Mouse (Mus musculus) CH12F3 (cell line): Measurements from ENCODE around the gene Nsl1.

Experiments used
- in situ Hi-C: fragments of 300-500 bp; cut with MboI; formaldehyde crosslinking; loops from 2 replicates; pipeline ENCODE4 v1.14.3; 2020; ENCODE audit warnings: low sequenced_read_pairs

Gene Nsl1

DNA sequence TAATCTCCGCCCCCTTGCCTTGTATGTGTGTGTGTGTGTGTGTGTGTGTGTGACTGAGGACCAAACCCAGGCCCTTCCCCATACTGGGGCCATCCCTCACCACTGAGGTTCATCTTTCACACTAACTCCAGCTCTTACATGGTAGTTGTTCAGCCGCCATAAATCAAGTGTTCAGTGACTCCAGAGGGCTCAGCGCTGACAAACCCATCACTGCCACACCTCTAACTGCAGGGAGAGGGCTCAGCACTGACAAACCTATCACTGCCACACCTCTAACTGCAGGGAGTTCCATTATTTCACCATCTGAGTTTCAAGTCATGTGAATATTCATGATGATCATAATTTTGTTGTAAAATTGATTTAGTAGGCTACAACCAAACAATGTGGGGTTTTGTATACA lies 9.3 kb upstream of the Nsl1 start:
- in situ Hi-C loops: no loop called here

DNA sequence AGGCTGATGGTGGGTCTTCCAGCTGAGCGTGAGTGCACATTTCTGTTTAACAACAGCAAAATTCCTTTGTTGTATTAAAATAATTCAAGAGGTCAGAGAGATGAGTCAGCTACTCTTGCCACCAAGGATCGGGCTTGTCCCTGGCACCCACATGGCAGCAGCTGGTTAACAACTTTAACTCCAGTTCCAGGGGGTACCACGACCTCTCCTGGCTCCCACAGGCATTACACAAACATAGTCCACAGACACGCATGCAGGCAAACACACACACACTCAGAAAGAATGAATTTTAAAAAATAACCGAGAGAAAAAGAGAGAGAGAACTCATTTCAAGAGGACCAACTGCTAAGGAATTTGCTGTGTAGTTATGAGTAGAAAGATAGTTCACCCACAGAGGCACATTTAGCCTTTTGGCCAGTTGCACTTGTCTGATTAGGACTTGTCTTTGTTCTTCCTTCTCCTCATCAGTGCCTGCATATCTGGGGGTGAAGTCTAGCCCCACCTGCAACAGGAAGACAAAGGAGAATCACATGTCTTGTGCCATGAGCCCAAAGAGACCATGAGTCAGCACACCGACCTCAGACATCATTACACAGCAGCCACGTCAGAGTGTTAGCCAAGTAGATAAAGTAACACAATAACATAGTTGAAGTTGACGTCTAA lies 7.8 kb upstream of the Nsl1 start:
- in situ Hi-C loops: no loop called here

DNA sequence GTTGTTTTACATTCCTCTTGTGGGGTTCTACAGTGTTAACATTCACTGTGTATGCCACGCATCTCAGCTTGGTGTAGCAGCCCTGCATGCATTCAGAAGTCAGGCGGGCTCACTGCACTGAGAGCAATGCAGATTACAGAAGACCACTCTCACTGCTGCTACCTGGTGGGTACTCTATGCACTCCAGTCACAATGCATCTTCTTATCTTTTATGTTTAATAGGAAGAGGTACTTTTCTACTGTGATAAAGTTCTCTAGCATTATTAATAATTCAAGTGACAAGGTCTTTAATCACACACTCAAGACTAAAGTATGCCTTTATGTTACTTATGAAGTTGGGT lies 7.3 kb upstream of the Nsl1 start:
- in situ Hi-C loops: no loop called here

DNA sequence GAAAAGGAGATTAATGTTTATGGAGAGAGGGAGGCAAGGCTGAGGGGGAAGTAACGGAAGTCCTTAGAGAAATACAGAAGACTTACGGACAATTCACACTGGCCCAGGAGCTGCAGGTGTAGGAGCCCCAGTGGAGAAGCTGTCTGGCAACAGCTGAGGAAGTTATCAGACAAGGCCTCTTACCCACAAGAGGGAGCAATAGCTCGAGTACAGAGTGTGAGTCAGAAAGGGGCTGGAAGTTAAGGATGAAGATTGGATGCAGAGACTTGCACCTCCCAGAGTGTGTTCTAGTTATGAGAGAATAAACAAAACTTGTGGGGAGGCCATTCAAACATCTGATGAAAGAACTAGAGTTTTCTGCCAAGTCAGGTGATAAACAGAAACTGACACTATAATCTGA lies 5.4 kb upstream of the Nsl1 start:
- in situ Hi-C loops: no loop called here

DNA sequence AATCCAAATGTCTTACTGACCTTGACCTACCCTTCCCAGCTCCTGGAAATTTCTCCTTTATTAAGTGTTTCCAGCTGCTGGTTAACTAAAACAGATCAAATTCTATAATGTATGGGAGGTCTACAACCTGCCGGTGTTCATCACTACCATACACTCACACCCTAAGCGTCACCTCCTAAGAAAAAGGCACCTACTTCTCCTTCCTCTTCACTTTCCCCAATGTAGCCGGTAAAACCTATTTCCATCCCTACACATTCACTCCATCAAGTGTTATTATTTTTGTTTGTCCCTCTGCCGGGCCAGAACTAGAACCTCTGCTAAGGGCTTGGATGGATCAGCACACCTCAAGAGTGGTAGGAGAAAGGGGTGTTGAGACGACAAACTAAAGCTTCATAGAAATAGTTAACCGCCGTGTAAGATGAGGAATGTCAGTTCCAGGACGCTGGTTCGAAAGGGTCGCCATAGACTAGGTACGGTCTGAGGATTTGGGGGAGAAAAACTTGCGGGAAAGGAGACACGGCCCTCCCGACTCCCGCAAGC lies 501 bp upstream of the Nsl1 start:
- in situ Hi-C loops: no loop called here

DNA sequence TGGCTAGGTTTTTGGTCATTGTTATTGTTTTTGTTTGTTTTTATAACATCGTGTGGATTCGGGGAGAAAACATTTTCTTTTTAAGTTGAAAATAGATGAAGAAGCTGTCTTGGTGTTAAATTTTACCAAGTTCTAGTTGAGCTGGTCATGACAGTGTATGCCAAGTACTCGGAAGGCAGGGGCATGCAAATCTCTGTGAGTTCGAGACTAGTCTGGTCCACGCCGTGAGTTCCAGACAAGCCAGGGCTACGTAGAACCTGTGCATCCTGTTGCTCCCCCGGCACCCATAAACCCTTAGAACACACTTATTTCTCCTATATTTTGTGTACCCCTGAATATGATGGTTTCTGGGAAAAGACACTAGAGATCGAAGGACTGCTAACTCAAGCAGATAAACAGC lies 888 bp downstream of the Nsl1 start:
- in situ Hi-C loops: no loop called here

DNA sequence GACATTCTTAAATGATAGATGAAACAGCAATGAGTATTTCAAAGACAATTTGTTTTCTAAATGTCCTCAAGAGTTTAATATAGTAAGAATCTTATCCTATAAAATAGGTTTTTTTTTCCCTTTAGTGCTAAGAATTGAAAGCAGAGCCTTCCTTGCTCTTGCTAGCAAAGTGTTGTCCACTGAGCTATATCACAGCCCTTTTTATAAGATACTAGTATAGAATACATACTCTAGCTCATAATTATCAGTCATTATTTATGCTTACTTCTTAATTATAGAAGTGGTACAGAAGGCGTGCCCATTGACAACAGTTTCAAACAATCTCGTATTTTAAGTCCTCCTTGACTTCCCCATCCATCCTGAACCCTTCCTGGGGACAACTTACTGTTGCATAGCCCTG lies 1.7 kb downstream of the Nsl1 start:
- in situ Hi-C loops: no loop called here

DNA sequence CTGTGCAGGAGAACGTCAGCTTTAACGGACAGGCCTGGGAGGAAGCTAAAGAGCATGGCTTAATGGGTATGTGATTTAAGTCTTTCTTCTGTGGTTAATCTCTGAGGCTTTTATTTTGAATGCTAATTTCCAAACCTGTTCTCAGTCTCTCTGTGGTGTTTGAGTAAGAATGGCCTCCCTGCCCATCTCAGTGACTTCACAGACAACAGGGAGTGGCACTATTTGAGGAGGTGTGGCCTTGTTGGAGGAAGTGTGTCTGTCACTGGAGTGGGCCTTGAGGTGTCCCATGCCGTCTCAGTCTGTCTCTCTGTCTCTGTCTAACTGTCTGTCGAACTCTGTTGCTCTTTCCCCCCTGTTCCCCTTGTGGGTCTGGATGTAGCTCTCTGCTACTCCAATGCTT lies 2.4 kb downstream of the Nsl1 start:
- in situ Hi-C loops: no loop called here

DNA sequence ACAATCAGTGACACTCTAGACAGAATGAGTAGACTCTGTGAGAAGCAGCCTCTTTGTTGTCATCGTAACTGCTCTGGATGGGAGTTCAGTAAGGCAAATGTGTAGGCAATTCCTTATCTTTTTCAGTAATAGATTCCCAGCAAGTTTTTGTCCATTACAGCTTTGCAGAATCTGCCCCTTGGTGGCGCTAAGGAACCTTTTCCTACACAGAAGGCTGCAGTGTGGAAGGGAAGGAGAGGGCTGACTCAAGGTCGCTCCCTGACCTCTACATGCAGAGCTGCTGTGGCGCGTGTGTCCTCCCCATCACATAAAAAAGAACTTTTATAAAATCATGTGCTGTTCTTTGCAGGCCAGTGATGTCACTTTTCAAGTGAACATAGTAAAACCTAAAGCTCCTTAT lies 5.6 kb downstream of the Nsl1 start:
- in situ Hi-C loops: no loop called here

DNA sequence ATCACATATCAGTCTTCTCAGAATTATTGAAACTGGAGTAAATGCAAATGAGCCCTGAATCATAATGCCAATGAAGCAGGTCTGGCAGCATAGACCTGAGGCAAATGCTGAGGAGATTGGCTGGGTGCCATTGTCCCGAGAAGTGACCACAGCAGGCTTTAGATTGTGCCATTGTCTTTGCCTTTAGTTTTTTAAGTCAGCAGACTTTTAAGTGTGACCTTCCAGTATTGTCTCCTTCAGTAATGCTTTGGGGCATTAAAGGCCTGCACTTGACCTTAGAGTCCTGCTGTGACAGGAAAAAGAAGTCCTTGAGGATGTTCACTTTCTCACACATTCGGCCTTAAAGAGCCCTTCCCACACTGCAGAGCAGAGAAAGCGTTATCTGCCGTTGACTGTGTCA lies 7.4 kb downstream of the Nsl1 start:
- in situ Hi-C loops: no loop called here

DNA sequence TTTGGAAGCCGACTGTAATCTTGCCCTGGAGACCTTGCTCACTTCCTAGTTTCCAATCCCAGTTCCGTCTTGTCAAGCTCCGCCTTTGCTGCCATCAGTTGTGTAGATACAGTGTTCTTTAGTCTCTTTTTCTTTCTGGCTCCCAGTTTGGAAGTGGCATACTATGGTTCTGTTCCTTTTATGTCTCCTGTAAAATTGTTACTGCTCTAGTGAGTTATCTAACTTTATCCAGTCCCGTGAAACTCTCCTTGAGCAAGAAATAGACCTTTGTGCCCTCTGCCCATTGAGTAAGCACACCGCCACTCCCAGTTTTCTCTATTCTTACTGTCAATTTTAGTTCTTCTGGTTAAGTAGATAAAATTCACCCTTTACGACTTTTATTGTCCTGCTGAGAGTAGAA lies 8.8 kb downstream of the Nsl1 start:
- in situ Hi-C loops: no loop called here

DNA sequence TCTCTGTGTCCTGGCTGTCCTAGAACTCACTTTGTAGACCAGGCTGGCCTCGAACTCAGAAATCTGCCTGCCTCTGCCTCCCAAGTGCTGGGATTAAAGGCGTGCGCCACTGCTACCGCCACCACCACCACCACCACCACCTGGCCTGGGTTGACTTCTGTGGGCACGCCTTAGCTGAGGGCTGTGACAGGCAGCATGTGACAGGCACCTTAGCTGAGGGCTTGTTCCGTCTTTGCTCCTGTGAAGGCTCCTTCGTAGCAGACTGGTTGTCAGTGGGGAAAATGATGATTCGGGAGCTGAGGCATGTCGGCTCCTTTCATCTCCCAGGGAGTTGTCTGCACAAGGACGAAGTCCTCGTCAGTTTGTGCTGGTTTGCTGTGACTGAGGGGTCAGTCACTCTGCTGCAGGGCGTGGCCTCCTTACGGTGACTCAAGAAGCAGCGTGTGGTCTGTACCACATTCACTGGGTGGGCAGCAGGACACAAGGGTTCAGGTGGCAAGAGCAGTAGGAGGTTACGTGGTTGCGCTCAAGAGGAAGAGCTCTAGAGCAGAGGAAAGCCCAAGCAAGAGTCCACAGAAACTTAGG lies 9.6 kb downstream of the Nsl1 start:
- in situ Hi-C loops: no loop called here

DNA sequence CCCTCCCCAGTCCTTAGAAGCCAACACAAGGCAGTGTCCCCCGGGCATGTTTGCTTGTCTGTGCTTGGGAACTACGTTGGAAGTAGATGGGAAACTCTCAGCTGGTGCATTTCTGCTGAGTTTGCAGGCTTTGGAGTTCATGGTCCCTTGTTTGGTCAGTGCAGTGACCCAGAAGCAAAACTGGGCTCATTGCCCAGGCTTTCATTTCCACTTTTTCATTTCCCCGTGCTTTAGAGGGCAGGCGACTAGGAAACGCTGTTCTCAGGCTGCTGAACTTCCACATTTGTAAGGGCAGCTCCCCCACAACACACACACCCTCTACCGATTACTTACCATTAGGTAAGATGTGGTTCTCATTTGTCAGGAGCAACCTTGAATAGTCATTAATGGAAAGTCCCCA lies 10.2 kb downstream of the Nsl1 start:
- in situ Hi-C loops: no loop called here

DNA sequence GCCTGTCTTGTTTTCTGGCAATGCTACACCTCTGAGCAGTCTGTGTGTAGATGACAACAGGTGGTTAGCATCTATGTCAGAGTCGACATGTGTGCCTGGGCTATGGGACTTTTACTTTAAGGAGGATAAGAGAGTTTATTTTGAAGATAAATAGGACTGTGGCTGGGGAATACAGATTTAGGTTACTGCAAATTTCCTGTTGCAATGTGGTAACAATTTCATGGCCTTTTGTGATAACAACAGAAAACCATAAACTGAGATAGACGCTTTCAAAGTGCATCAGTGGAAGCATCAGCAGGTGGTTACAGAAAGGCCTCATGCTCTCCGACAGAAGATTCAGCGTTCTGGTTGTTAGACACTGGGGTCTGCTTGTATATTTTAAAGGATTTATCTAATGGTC lies 10.7 kb downstream of the Nsl1 start:
- in situ Hi-C loops: no loop called here

DNA sequence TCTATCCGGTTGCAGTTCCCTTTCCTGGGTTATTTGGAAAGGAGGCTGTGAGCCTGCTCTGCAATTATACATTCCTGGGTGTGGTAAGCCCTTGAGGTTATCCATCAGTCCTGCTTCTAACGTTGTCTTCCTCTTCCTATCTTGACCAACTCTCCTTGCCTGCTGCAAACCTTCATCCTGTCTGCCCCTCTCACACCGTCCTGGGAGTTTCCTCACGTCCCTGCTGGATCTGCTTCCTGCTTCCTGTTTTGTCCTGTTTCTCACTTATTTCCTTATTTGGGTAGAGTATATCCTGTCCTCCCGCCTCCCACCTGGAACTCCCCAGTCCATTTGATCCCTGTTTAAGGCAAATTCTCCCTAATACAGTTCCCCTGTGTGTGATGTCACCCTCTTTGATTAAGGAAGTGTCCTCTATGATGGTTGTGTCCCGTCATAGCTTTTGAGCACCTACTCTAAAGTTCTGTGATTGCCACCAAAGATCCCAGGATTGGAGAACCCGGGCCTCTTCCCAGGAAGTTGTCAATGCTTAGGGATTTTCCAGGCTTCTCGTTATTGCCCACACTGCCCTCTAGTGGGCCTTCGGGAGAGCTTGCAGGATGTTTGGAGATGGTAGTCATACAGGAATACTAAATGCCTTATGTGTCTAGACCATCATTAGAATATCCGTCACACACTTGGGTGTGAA lies 12.5 kb downstream of the Nsl1 start:
- in situ Hi-C loops: no loop called here

DNA sequence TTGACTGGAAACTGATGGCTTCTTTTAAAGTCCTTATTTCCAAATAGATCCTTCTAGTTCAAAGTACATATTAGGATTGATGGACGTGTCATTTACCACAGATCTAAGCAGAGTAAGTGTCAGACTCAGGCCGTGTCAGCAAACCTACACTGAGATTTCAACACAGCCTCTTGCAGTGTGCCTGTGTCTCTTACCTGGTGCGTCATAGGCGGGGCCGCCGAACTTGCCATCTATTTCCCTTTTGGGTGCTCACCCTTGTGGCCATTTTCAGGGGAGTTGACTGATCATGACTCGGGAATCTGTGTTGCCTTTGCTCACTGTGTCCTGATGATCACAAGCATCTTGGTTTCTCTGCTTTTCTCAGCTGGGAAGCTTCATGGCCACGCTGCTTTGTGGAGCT lies 20.4 kb downstream of the Nsl1 start:
- in situ Hi-C loops: no loop called here

DNA sequence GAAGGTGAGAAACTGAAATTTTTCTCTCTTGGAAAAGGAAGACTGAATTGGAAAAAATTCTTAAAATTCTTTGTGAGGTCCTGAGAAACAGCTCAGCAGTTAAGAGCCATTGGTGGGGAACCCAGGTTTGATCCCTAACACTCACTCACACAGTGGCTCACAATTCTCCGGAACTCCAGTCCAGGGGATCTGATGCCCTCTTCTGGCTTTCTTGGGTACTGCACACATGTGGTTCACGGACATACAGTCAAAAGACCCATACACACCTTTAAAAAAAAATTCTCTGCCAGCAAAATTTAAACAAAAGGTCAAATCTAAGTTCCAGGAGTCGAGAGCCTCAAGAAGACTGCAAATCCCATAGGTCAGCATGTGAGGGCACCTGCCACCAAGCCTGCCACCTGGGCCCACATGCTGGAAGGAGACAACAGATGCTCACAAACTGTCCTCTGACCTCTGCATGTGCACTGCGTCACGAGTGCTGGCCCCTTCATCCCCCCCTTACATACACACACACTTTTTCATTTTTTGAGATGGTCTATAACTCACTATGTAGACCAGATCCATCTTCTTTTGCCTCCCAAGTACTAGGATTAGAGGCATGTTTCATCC lies 22.2 kb downstream of the Nsl1 start:
- in situ Hi-C loops: no loop called here

DNA sequence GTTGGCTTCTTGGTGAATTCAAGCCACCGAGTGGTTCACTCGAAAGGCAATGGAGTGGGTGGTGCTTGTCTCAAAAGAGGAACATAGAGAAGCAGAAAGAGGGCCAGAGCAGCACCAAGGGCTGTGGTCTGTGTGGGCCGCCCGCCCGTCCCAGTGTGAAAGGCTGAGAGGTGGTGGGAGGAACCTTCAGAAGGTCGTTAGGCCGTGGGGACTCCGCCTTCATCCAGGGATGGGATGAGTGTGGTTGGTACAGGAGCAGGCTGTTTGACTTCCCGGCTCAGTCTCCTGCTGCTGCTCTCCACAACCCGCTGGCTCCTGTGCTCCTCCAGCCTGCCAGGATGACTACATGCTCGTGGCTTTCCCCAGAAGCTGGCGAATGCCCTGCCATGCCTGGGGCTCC lies 22.8 kb downstream of the Nsl1 start:
- in situ Hi-C loops: no loop called here

DNA sequence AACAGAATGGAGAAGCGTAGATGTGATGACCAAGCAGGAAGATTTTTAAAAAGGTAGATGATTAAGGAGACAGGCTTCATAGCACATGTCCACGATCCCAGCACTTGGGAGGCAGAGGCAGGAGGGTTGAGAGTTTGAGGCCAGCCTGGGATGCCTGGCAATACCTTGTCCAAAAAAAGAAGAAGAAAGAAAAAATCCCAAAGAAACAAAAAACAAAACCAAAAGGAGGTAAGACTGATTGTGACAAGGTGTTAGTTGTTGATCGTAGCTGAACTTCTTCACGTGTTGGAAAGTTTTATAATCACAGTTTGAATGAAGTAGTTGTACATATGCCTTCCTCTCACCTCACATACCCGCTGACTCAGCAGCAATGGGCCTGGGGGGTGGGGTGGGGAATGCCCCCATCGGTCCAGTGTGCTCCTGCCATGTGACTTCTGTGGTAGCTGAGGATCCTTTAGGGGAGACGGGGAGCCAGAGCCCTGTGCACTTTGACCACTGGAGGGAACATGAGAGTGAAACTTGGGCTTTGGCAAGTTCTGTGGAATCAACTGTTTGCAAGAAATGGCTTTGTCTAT lies 23.6 kb downstream of the Nsl1 start:
- in situ Hi-C loops: no loop called here

DNA sequence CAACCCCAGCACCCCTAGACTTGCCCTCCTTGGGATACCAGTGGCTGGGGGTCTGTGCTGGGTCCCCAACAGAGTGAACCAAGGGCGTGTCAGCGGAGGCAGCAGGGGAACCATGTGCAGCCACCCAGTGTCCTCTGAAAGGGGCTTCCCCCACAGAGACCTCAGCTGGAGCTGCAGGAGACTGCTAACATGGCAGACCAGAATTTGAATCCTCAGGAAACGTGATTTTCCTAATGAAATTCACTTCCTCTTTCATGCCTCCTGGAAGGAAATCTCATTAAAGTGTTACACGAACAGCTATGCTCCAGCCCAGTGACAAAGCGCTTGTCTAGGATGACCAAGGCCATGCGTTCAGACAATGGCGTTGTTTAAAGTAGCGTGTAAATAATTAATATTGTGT lies 24.1 kb downstream of the Nsl1 start:
- in situ Hi-C loops: no loop called here

DNA sequence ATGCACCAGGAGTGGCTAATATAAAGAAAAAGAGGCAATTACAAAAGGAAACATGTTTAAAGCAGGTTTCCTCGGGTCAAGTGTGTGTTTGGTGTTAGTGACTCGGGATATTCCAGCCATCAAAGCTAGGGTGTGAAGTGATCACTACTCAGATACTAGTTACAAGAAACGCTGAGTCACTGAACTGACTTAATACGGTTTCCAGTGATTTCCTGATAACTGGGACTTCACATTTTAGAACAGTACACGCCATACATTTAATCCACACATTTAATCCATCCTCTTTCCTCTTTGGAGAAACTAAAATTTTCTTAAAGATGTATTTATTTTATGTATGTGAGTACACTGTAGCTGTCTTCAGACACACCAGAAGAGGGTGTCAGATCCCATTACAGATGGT lies 25.1 kb downstream of the Nsl1 start:
- in situ Hi-C loops: no loop called here

DNA sequence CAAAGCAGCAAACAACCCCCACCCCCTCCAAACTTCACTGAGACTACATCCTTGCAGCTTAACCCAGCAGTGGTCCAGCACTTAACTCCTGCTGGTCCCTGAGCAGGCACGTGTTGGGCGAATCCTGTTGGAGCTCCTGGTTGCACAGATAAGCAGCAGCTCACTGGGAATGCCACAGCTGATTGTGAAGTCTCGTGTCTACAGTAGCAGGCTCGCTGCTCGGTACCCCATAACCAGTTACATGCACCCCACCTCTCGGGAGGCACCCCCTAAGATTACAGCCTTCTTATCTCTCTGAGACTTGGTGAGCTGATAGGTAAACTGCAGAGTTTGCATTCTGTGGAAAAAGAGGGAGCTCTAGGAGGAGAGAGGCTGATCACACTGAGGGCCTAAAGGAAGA lies 26.5 kb downstream of the Nsl1 start:
- in situ Hi-C loops: no loop called here
